Mouse (Mus musculus) spleen, adult 2 months (tissue): ENCODE measurements around the gene Scn2b. TPM values are rescaled to one million over a fixed set of nuclear protein-coding genes. Genes with fewer than 3 reads are reported as not detected.

ENCODE experiments used
- DNase-seq, 2 experiments: peaks; one replicate each; pipeline versions ENCODE4 v3.0.0 to v3.0.0-alpha.2; 2012 to 2021; ENCODE audit warnings: low spot score in 2 of 2, low read depth in 1 of 2
- H3K27ac ChIP-seq: fragments of 200-500 bp; 2 replicates; pipeline ENCODE4 v1.5.1; 2012; ENCODE audit warnings: low read length, inconsistent platforms; ENCODE audit not compliant: insufficient read depth
- H3K27me3 ChIP-seq: fragments of 200-500 bp; 2 replicates; pipeline ENCODE4 v1.6.1; 2012; ENCODE audit warnings: mild to moderate bottlenecking, moderate library complexity, low read length, inconsistent platforms; ENCODE audit not compliant: control insufficient read depth, insufficient read depth
- H3K36me3 ChIP-seq: fragments of 200-500 bp; 2 replicates; pipeline ENCODE4 v1.6.1; 2012; ENCODE audit warnings: mild to moderate bottlenecking, low read length, inconsistent platforms; ENCODE audit not compliant: control insufficient read depth, insufficient read depth
- H3K4me1 ChIP-seq: fragments of 200-500 bp; 2 replicates; pipeline ENCODE4 v1.6.1; 2011; ENCODE audit warnings: inconsistent platforms; ENCODE audit not compliant: control insufficient read depth, insufficient read depth, insufficient read length
- H3K4me3 ChIP-seq: fragments of 200-500 bp; 2 replicates; pipeline ENCODE4 v1.5.1; 2011; ENCODE audit warnings: mild to moderate bottlenecking, inconsistent platforms; ENCODE audit not compliant: insufficient read depth, insufficient read length; ENCODE audit errors: extremely low read depth
- CTCF ChIP-seq: fragments of 200-500 bp; IDR thresholded peaks from 2 replicates; pipeline ENCODE4 v1.5.1; 2011; ENCODE audit warnings: mild to moderate bottlenecking, inconsistent platforms; ENCODE audit not compliant: insufficient read depth, insufficient read length, insufficient replicate concordance; ENCODE audit errors: extremely low read depth
- POLR2A ChIP-seq: fragments of 200-500 bp; IDR thresholded peaks from 2 replicates; pipeline ENCODE4 v1.6.1; 2011; ENCODE audit warnings: low read depth, low read length, inconsistent platforms
- WGBS: fragments of 180-500 bp; shearing (Covaris S2); methylation state at CpG from one replicate; pipeline ENCODE4 v1.1.7; 2018; 5-methylcytosine and 5-hydroxymethylcytosine counted together
- polyA plus RNA-seq: library from polyadenylated mRNA; depleted of rRNA; stranded (reverse); fragments of >200 nt; gene quantifications from 2 replicates; pipeline ENCODE4 v1.2.3, GENCODE M21; 2012

Gene Scn2b
- polyA plus RNA-seq, 1 experiment: 1.8 TPM

GRCm38 (mm10) chr9:45139082-45139481, 21.5 kb downstream of the Scn2b start:
- Histone ChIP-seq H3K27ac (no peak overlapping the region), H3K4me1 (peaks cover 15% of the 10 kb centered on the region), H3K36me3 (no peaks in the 10 kb centered on the region), H3K27me3 (peaks cover 14% of the 10 kb centered on the region), H3K4me3 (peak overlapping the region; percentile 57; the same call in 1 of the 2 replicates)
- 20% methylated on average over 7 of the region's 7 CpGs for WGBS
- TF ChIP-seq CTCF (no peak), POLR2A (no peak)
- DNase-seq: no peak

GRCm38 (mm10) chr9:45140945-45141344, 23.4 kb downstream of the Scn2b start:
- no peak overlapping the region for H3K27ac ChIP-seq
- WGBS: 77% methylated on average over 7 of the region's 7 CpGs
- no peaks in the 10 kb centered on the region for H3K36me3 ChIP-seq
- TF ChIP-seq CTCF (no peak), POLR2A (no peak)
- DNase-seq: no peak
- no peak overlapping the region for H3K4me3 ChIP-seq
- peaks cover 15% of the 10 kb centered on the region for H3K4me1 ChIP-seq
- H3K27me3 ChIP-seq: peaks cover 14% of the 10 kb centered on the region

- TF ChIP-seq CTCF (no peak), POLR2A (no peak)
- Histone ChIP-seq H3K4me3 (no peak overlapping the region), H3K27ac (no peak overlapping the region), H3K4me1 (peaks cover 15% of the 10 kb centered on the region), H3K27me3 (peaks cover 14% of the 10 kb centered on the region), H3K36me3 (no peaks in the 10 kb centered on the region)
- no peak for DNase-seq
- 69% methylated on average over 3 of the region's 3 CpGs for WGBS
Observed at GRCm38 (mm10) chr9:45142686-45143085, 25.1 kb downstream of the Scn2b start.

DNA sequence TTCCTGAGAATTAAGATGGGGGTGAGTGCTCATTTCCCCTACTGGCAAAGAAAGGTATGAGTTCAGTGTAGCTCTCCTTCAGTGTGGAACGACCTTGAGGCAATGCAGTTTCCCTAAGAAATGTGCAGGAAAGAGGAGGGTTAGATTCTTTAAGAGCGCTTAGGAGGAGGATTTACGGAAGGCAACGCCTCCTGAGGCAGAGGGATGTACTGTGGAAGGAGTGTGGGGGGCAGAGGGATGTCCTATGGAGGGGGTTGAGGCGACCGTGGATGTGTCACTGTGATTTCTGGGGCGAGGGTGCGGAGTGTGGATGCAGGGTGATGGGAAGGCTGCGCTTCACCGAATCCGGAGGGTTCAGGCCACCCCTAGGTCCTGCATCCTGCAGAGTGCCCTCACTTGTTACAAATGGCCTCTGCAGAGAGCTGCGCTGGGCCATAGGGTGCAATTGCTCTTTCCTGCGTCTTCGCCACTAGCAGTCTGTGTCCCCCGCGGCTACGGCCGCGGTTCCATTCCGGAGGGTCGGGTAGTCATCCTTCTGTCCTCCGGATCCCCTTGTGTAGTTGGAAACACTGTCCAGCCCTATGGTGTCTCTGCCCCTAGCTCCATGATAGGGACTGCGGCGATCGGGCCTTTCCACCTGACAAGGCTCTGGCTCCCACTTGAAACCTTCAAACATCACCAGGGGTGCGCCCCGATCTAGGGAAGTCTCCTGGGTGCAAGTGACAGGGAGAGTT, 28.1 kb downstream of the Scn2b start:
- Histone ChIP-seq H3K4me1 (no peaks in the 10 kb centered on the region; the same call in 1 of the 2 replicates), H3K27me3 (no peaks in the 10 kb centered on the region), H3K36me3 (no peaks in the 10 kb centered on the region), H3K27ac (no peak overlapping the region), H3K4me3 (peak overlapping the region; percentile 45)
- TF ChIP-seq POLR2A: no peak
- WGBS: 11% methylated on average over 27 of the region's 27 CpGs
- DNase-seq: no peak

DNA sequence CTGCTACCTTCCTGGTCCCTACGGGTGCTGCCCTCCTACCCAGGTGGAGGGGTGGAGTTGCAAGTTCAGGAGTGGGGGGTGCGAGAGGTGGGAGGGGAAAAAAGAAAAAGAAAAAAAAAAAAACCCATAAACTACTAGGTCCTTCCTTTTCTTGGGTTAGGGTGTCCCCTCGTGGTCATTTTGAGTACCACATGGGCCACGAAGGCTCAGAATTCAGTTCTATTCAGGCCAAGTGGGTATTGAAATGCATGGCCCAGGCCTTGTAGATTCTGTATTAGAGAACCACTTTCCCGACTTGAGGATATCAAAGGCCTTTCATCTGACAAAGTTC, 28.6 kb downstream of the Scn2b start:
- no peaks in the 10 kb centered on the region for H3K27me3 ChIP-seq
- no peak for TF ChIP-seq POLR2A
- TF ChIP-seq CTCF: peak; percentile 56; the same call in 1 of the 2 replicates
- no peak overlapping the region for H3K27ac ChIP-seq
- WGBS: under 1% methylated on average over 5 of the region's 5 CpGs
- peak overlapping the region; percentile 45 for H3K4me3 ChIP-seq
- H3K36me3 ChIP-seq: no peaks in the 10 kb centered on the region
- DNase-seq: peak; percentile 53 to 71
- H3K4me1 ChIP-seq: no peaks in the 10 kb centered on the region; the same call in 1 of the 2 replicates

- WGBS: 68% methylated on average over 1 of the region's 1 CpGs
- H3K27ac ChIP-seq: no peak overlapping the region
- no peak for DNase-seq
- no peak overlapping the region for H3K4me3 ChIP-seq
- H3K27me3 ChIP-seq: no peaks in the 10 kb centered on the region
- TF ChIP-seq CTCF (no peak), POLR2A (no peak)
- H3K4me1 ChIP-seq: no peaks in the 10 kb centered on the region; the same call in 1 of the 2 replicates
- H3K36me3 ChIP-seq: no peaks in the 10 kb centered on the region
Observed at GRCm38 (mm10) chr9:45150933-45151332, 33.4 kb downstream of the Scn2b start.

- DNase-seq: no peak
- no peaks in the 10 kb centered on the region for H3K36me3 ChIP-seq
- 77% methylated on average over 7 of the region's 7 CpGs for WGBS
- no peak for TF ChIP-seq CTCF
- TF ChIP-seq POLR2A: no peak
- no peak overlapping the region for H3K27ac ChIP-seq
- no peaks in the 10 kb centered on the region for H3K4me1 ChIP-seq
- no peaks in the 10 kb centered on the region for H3K27me3 ChIP-seq
- no peak overlapping the region for H3K4me3 ChIP-seq
Observed at GRCm38 (mm10) chr9:45153361-45153760, 35.8 kb downstream of the Scn2b start.
